Mouse (Mus musculus) forebrain, embryonic 10.5 days (tissue): ENCODE measurements around the gene Zfp652. TPM values are rescaled to one million over a fixed set of nuclear protein-coding genes. Genes with fewer than 3 reads are reported as not detected.

Experiments used
- DNase-seq: peaks from one replicate; pipeline ENCODE4 v3.0.0-alpha.2; 2017; ENCODE audit warnings: low spot score; ENCODE audit errors: extremely low spot score
- H3K27ac ChIP-seq: fragments of 300-500 bp; sonication (generic); 2 replicates; pipeline ENCODE4 v1.5.1; 2016; ENCODE audit warnings: mild to moderate bottlenecking
- H3K27me3 ChIP-seq: fragments of 300-500 bp; sonication (generic); 2 replicates; pipeline ENCODE4 v1.6.1; 2016; ENCODE audit warnings: mild to moderate bottlenecking; ENCODE audit not compliant: poor library complexity, severe bottlenecking
- H3K36me3 ChIP-seq: fragments of 300-500 bp; sonication (generic); replicated peaks from 2 replicates; pipeline ENCODE4 v1.6.1; 2016; ENCODE audit warnings: mild to moderate bottlenecking, moderate library complexity
- H3K4me1 ChIP-seq: fragments of 300-500 bp; sonication (generic); 2 replicates; pipeline ENCODE4 v1.6.1; 2016
- H3K4me3 ChIP-seq: fragments of 300-500 bp; sonication (generic); 2 replicates; pipeline ENCODE4 v1.5.1; 2016; ENCODE audit warnings: mild to moderate bottlenecking, moderate library complexity
- H3K9me3 ChIP-seq: fragments of 300-500 bp; sonication (generic); 2 replicates; pipeline ENCODE4 v1.6.1; 2016; ENCODE audit warnings: mild to moderate bottlenecking, moderate library complexity
- WGBS: fragments of 180-500 bp; shearing (Covaris S2); methylation state at CpG from one replicate; pipeline ENCODE4 v1.1.7; 2016; 5-methylcytosine and 5-hydroxymethylcytosine counted together
- polyA plus RNA-seq: library from polyadenylated mRNA; unstranded; fragments of >200 nt; fragmentation: Nextera tagmentation; extraction: Ambion mirVana; gene quantifications from 2 replicates; pipeline ENCODE4 v1.2.1, GENCODE M21; 2016

The Zfp652 gene
- polyA plus RNA-seq, 1 experiment from 2014 or later, result 18.7 TPM

DNA sequence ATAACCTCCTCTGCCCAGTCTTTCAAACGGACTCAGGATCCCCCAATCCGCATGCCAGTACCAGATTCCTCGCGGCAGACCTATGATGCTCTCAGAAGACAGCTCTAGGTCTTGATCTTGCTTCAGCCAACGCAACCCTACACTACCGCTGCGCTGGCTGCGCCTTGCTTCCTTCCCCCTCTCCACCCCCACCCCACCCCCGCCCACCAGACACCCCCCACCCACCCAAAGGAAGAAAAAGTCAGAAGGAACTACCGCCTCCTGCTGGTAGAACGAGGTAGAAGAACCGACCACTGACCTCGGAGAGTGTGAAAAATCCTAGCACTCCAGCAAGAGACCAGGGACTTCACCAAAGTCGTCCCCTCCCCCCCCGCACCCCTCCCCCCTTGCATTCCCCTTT, 119.2 kb downstream of the Zfp652 start:
- Histone ChIP-seq H3K4me1 (peaks cover 63% of the 10 kb centered on the region), H3K27me3 (peaks cover 100% of the 10 kb centered on the region), H3K9me3 (no peaks in the 10 kb centered on the region), H3K27ac (no peak overlapping the region), H3K4me3 (peak overlapping the region; percentile 36), H3K36me3 (no peaks in the 10 kb centered on the region)
- DNase-seq, result peak; percentile 34
- 3% methylated on average over 15 of the region's 15 CpGs for WGBS

- H3K36me3 ChIP-seq, result no peaks in the 10 kb centered on the region
- no peak for DNase-seq
- H3K4me1 ChIP-seq, result peaks cover 63% of the 10 kb centered on the region
- 33% methylated on average over 18 of the region's 18 CpGs for WGBS
- H3K27ac ChIP-seq, result no peak overlapping the region
- H3K4me3 ChIP-seq, result no peak overlapping the region
- H3K9me3 ChIP-seq, result no peaks in the 10 kb centered on the region
- H3K27me3 ChIP-seq, result peaks cover 100% of the 10 kb centered on the region
Observed at GRCm38 (mm10) chr11:95832129-95833005, 119.9 kb downstream of the Zfp652 start.

- Histone ChIP-seq H3K4me3 (no peak overlapping the region), H3K9me3 (no peaks in the 10 kb centered on the region), H3K27ac (no peak overlapping the region), H3K4me1 (peaks cover 63% of the 10 kb centered on the region), H3K27me3 (peaks cover 96% of the 10 kb centered on the region), H3K36me3 (no peaks in the 10 kb centered on the region)
- 20% methylated on average over 8 of the region's 8 CpGs for WGBS
- no peak for DNase-seq
Observed at GRCm38 (mm10) chr11:95833006-95833570, 120.6 kb downstream of the Zfp652 start.

- Histone ChIP-seq H3K27me3 (peaks cover 92% of the 10 kb centered on the region), H3K27ac (no peak overlapping the region), H3K36me3 (no peaks in the 10 kb centered on the region), H3K4me3 (peak overlapping the region; percentile 20; the same call in 1 of the 2 replicates), H3K4me1 (peaks cover 63% of the 10 kb centered on the region), H3K9me3 (no peaks in the 10 kb centered on the region)
- no peak for DNase-seq
- WGBS, result 4% methylated on average over 18 of the region's 18 CpGs
Observed at GRCm38 (mm10) chr11:95833631-95834142, 121.2 kb downstream of the Zfp652 start.

DNA sequence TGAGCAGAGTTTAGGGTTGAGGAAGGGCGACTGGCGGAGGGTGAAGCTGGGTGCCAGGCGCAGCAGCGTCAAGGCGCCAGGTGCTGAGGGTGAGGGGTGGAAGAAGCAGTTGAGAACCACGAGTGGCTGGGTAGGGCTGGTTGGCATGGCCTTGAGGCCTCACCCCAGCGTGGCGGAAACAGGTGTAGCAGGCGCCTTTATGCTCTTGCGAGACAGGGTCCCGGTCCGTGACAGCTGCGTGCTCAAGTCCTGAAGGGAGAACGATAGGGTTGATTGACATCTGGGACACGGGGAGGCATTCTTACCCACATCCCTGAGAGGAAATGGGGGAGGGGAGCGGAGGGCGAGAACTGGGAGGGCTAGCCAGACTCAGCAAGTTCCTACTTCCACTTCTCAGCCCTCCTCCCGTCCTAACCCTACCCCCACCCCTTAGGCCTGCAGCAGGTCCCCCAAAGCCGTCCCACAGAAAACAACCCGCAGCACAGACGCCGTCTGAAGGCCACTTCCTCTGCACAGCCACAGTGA, 121.7 kb downstream of the Zfp652 start:
- Histone ChIP-seq H3K27ac (no peak overlapping the region), H3K27me3 (peaks cover 90% of the 10 kb centered on the region), H3K36me3 (no peaks in the 10 kb centered on the region), H3K4me1 (peaks cover 63% of the 10 kb centered on the region), H3K4me3 (peak overlapping the region; percentile 20; the same call in 1 of the 2 replicates), H3K9me3 (no peaks in the 10 kb centered on the region)
- no peak for DNase-seq
- WGBS, result 3% methylated on average over 22 of the region's 22 CpGs

GRCm38 (mm10) chr11:95834742-95835710, 122.6 kb downstream of the Zfp652 start:
- Histone ChIP-seq H3K4me1 (peaks cover 59% of the 10 kb centered on the region), H3K9me3 (no peaks in the 10 kb centered on the region), H3K36me3 (no peaks in the 10 kb centered on the region), H3K27ac (no peak overlapping the region), H3K4me3 (peak overlapping the region; percentile 5; the same call in 1 of the 2 replicates), H3K27me3 (peaks cover 83% of the 10 kb centered on the region)
- 24% methylated on average over 15 of the region's 15 CpGs for WGBS
- no peak for DNase-seq

- Histone ChIP-seq H3K9me3 (no peaks in the 10 kb centered on the region), H3K4me1 (peaks cover 51% of the 10 kb centered on the region), H3K27me3 (peaks cover 83% of the 10 kb centered on the region), H3K36me3 (no peaks in the 10 kb centered on the region), H3K4me3 (no peak overlapping the region), H3K27ac (no peak overlapping the region)
- DNase-seq, result no peak
- 52% methylated on average over 6 of the region's 6 CpGs for WGBS
Observed at GRCm38 (mm10) chr11:95835832-95836231, 123.4 kb downstream of the Zfp652 start.

- 79% methylated on average over 6 of the region's 6 CpGs for WGBS
- DNase-seq, result no peak
- Histone ChIP-seq H3K27me3 (peaks cover 83% of the 10 kb centered on the region), H3K27ac (no peak overlapping the region), H3K4me3 (no peak overlapping the region), H3K4me1 (peaks cover 45% of the 10 kb centered on the region), H3K36me3 (no peaks in the 10 kb centered on the region), H3K9me3 (no peaks in the 10 kb centered on the region)
Observed at GRCm38 (mm10) chr11:95836433-95836832, 124.0 kb downstream of the Zfp652 start.

DNA sequence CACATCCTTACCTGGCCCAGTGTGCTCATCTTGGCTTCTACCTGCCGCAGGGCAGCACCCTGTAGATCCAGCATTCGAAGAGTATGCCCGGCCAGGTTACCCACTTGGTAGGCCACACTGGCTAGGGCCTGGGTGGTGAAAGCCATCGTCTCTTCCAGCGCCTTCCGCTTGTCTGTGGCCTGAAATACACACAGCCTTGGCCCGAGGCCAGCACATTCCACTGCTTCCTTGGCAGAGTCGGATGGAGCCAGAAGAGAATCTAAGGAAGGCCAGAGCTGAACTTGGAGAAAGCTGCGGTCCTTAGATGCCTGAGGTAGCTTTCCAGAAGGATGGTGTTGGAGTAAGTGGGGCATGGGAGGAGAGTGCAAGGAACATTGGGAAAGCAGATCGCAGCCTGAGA, 124.6 kb downstream of the Zfp652 start, which contains the start of gene Gngt2:
Gene Gngt2, plus strand, starts transcription at position 158 of the 400 bp plus-strand sequence.
- Histone ChIP-seq H3K4me3 (no peak within 1 kb of the TSS), H3K4me1 (peaks cover 43% of the 10 kb centered on the region), H3K9me3 (no peaks in the 10 kb centered on the region), H3K27ac (0 out of 2 replicates have a peak within 1 kb of the TSS, but pooled peaks have one; percentile 1), H3K27me3 (peaks cover 83% of the 10 kb centered on the region), H3K36me3 (no peaks in the 10 kb centered on the region)
- 89% methylated on average over 10 of the region's 10 CpGs for WGBS
- DNase-seq, result no peak

DNA sequence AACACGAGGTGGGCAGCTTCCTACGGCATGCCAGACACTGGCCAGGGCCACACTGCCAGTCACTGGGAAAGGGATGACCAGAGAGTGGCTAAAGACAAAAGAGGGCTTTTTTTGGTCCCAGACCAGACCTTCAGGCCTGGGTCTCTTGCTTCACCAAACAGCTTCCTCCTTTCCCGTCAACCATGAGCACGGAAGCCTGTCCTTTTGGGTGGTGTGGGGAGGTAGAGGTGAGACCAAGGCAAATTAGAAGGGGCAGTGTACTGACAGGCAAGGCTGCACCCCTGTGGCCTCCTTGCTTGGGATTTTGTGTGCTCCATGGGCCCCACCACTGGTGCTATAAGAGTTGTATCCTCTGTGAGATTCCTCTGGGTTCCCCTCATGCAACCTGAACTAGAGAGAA, 126.1 kb downstream of the Zfp652 start:
- no peak for DNase-seq
- WGBS, result 83% methylated on average over 4 of the region's 4 CpGs

DNA sequence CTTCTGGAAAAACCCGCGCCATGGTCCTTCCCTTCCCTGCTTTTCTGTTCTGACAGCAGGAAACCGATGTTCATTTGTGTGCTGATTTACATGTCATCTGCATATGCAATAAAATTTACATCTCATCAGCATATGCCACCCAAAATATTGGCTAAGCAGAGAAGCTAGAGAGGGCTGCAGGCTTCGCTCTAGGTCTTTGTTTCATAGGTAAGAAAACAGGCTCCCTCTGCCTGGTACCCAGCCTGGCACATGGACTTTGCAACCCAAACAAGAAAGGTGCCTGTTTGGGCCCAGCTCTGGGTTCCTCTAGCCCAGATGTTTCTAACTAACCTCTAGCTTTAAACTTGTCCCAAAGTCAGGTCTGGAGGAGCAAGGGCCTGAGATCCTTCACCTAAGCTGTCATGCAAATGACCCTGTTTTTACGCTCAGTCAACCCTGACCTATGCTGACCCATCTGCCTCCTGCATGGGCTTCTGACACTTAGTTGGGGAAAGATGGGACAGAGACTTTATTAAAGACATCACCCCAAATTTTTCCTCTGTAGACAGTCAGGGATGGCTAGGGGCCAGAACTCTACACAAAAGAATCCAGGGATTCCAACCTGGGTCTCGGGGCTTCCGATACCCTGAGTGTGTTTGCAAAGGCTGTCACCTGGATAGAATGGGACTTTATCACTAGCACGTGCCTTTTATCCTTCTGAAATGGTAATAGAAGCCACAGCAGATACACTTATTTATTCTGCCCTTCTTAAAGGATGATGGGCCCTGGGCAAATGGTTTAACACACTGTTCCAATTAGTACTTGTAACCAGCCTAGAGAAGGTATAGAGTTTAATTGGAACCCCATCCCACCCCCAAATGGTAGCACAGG, 126.8 kb downstream of the Zfp652 start:
- Histone ChIP-seq H3K4me3 (no peak overlapping the region), H3K4me1 (peaks cover 27% of the 10 kb centered on the region), H3K36me3 (no peaks in the 10 kb centered on the region), H3K27me3 (peaks cover 76% of the 10 kb centered on the region), H3K9me3 (no peaks in the 10 kb centered on the region), H3K27ac (no peak overlapping the region)
- WGBS, result 74% methylated on average over 8 of the region's 8 CpGs
- no peak for DNase-seq

More for the DNA sequence above, 126.1 kb downstream of the Zfp652 start:
- no peaks in the 10 kb centered on the region for H3K9me3 ChIP-seq
- no peak overlapping the region for H3K4me3 ChIP-seq
- H3K36me3 ChIP-seq, result no peaks in the 10 kb centered on the region
- H3K27me3 ChIP-seq, result peaks cover 83% of the 10 kb centered on the region
- H3K27ac ChIP-seq, result no peak overlapping the region
- peaks cover 33% of the 10 kb centered on the region for H3K4me1 ChIP-seq
